Mouse (Mus musculus) megakaryocyte, embryonic 14.5 days (primary cell): ENCODE measurements around the gene Xndc1.

Experiments used
- FLI1 ChIP-seq: IDR thresholded peaks from 2 replicates; pipeline ENCODE4 v1.6.1; 2012; ENCODE audit warnings: low read length, inconsistent platforms, mixed read lengths
- GATA1 ChIP-seq: IDR thresholded peaks from 3 replicates; pipeline ENCODE4 v1.6.1; 2012; ENCODE audit warnings: mixed read lengths, low read length, inconsistent platforms, borderline replicate concordance

- TF ChIP-seq GATA1 (no peak), FLI1 (no peak)
These were observed 1.4 kb upstream of the Xndc1 start for GRCm38 (mm10) chr7:102063891-102064290.
